Mouse (Mus musculus): ENCODE results near the gene Stim1. TPM values are rescaled to one million over a fixed set of nuclear protein-coding genes. Genes with fewer than 3 reads are reported as not detected.
A peak's percentile ranks its signal among the peaks of the same experiment; 100 is the strongest.
"Not testable (repeated sequence)": the region's sequence is repeated elsewhere in the genome, so short reads cannot be mapped to it uniquely, and the experiment has no call there.

The Stim1 gene
- polyA plus RNA-seq, 1 experiment from 2014 or later = 11.0 TPM

GRCm38 (mm10) chr7:102407440-102407839 is 139.8 kb downstream of the Stim1 start:
- H3K36me3 ChIP-seq (ENCODE audit: control insufficient read depth, insufficient read depth, low read length) = no peaks in the 10 kb centered on the region
- H3K4me3 ChIP-seq (ENCODE audit: low read depth, low read length) = no peak overlapping the region
- H3K9ac ChIP-seq (ENCODE audit: low read length) = no peak overlapping the region
- DNase-seq (ENCODE audit: low spot score) (no peak), ATAC-seq (ENCODE audit: insufficient read depth, low FRiP score, low TSS enrichment) (no peak)
- H3K27me3 ChIP-seq (ENCODE audit: control insufficient read depth, insufficient read depth, low read length) = no peaks in the 10 kb centered on the region
- no peaks in the 10 kb centered on the region for H3K9me3 ChIP-seq (ENCODE audit: control insufficient read depth, low read length)
- H3K4me2 ChIP-seq (ENCODE audit: low read depth) = no peak overlapping the region
- H3K4me1 ChIP-seq (ENCODE audit: control insufficient read depth, insufficient read depth, low read length) = no peaks in the 10 kb centered on the region
- H3K27ac ChIP-seq (ENCODE audit: low read depth, low read length) = no peak overlapping the region

- ATAC-seq (ENCODE audit: insufficient read depth, low FRiP score, low TSS enrichment); H3K36me3 ChIP-seq (ENCODE audit: control insufficient read depth, insufficient read depth, low read length); H3K4me2 ChIP-seq (ENCODE audit: low read depth); H3K9me3 ChIP-seq (ENCODE audit: control insufficient read depth, low read length); H3K9ac ChIP-seq (ENCODE audit: low read length); H3K27me3 ChIP-seq (ENCODE audit: control insufficient read depth, insufficient read depth, low read length); H3K4me1 ChIP-seq (ENCODE audit: control insufficient read depth, insufficient read depth, low read length); DNase-seq (ENCODE audit: low spot score); H3K4me3 ChIP-seq (ENCODE audit: low read depth, low read length); H3K27ac ChIP-seq (ENCODE audit: low read depth, low read length): not testable (repeated sequence)
- WGBS = 93% methylated on average over 9 of the region's 9 CpGs
Measured at GRCm38 (mm10) chr7:102415272-102415671, 147.7 kb downstream of the Stim1 start.

DNA sequence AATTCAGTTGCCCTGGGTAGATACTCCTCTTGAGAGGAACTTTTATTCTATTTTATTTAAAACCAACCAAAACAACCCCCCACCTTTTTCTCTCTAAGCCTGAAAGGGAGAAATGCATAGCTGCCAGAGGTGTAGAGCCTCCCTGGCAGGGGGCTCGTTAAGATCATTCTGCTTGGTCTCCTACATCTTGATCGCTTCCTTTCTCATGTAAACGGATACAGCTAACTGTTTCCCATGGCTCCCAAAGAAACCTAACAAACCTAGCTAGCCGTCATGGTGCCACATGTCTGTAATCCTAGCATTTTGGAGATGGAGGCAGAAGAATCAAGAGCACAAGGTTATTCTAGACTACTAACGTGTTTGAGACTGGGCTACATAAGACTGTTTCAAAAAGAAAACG is 148.2 kb downstream of the Stim1 start:
- Histone ChIP-seq H3K9me3 (ENCODE audit: control insufficient read depth, low read length) (no peaks in the 10 kb centered on the region), H3K36me3 (ENCODE audit: control insufficient read depth, insufficient read depth, low read length) (no peaks in the 10 kb centered on the region), H3K4me1 (ENCODE audit: control insufficient read depth, insufficient read depth, low read length) (no peaks in the 10 kb centered on the region), H3K27ac (ENCODE audit: low read depth, low read length) (no peak overlapping the region), H3K4me3 (ENCODE audit: low read depth, low read length) (no peak overlapping the region), H3K4me2 (ENCODE audit: low read depth) (no peak overlapping the region), H3K27me3 (ENCODE audit: control insufficient read depth, insufficient read depth, low read length) (no peaks in the 10 kb centered on the region), H3K9ac (ENCODE audit: low read length) (no peak overlapping the region)
- 55% methylated on average over 6 of the region's 6 CpGs for WGBS
- DNase-seq (ENCODE audit: low spot score) (no peak), ATAC-seq (ENCODE audit: insufficient read depth, low FRiP score, low TSS enrichment) (no peak)

DNA sequence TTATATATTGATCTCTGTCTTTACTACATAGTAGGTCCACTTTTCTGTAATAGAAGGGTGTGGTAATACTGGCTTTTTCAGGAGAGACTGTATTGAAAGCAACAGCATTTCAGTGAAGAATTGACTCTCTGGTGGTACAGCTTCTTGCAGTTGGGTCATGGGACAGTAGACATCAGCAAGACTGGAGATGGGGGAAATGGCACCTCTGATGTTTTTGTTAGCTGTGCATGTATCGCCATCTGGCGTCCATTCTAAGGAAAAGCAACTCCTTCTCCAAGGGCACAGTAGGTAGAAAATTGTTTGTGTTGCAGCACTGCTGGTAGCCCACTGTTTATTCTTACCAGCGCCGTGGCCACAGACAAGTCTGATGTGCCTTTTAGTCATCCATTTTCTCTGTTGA is 149.8 kb downstream of the Stim1 start:
- WGBS = 8% methylated on average over 4 of the region's 4 CpGs
- Histone ChIP-seq H3K9me3 (ENCODE audit: control insufficient read depth, low read length) (no peaks in the 10 kb centered on the region), H3K27ac (ENCODE audit: low read depth, low read length) (no peak overlapping the region), H3K4me1 (ENCODE audit: control insufficient read depth, insufficient read depth, low read length) (no peaks in the 10 kb centered on the region), H3K36me3 (ENCODE audit: control insufficient read depth, insufficient read depth, low read length) (no peaks in the 10 kb centered on the region), H3K4me3 (ENCODE audit: low read depth, low read length) (no peak overlapping the region), H3K9ac (ENCODE audit: low read length) (no peak overlapping the region), H3K4me2 (ENCODE audit: low read depth) (no peak overlapping the region), H3K27me3 (ENCODE audit: control insufficient read depth, insufficient read depth, low read length) (no peaks in the 10 kb centered on the region)
- peak; percentile 69 for DNase-seq (ENCODE audit: low spot score)
- ATAC-seq (ENCODE audit: insufficient read depth, low FRiP score, low TSS enrichment) = 0 out of 2 replicates have a peak, but pooled peaks have one; percentile 35

DNA sequence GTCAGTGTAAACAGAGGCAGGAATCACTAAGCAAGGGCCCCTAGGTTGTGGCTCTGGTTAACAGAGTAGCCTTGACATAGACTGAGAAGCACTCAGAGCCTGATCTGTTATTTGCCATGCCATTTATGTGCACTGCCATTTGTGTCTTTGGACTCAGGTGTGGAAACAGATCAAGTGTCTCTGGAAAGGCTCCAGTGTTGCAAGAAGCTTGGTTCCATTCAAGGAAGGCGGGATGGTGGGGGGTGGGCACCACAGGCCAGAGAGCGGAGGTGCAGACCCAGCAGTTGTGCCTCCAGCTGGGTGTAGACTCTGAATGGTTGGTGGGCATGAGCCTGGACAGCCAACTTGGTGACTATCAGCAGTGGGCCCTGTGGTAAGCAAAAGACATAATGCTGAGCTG is 154.4 kb downstream of the Stim1 start:
- Histone ChIP-seq H3K4me3 (ENCODE audit: low read depth, low read length) (no peak overlapping the region), H3K9ac (ENCODE audit: low read length) (no peak overlapping the region), H3K27me3 (ENCODE audit: control insufficient read depth, insufficient read depth, low read length) (no peaks in the 10 kb centered on the region), H3K9me3 (ENCODE audit: control insufficient read depth, low read length) (no peaks in the 10 kb centered on the region), H3K4me1 (ENCODE audit: control insufficient read depth, insufficient read depth, low read length) (no peaks in the 10 kb centered on the region), H3K36me3 (ENCODE audit: control insufficient read depth, insufficient read depth, low read length) (no peaks in the 10 kb centered on the region), H3K27ac (ENCODE audit: low read depth, low read length) (no peak overlapping the region), H3K4me2 (ENCODE audit: low read depth) (no peak overlapping the region)
- no peak for DNase-seq (ENCODE audit: low spot score)
- no peak for ATAC-seq (ENCODE audit: insufficient read depth, low FRiP score, low TSS enrichment)
- WGBS = 98% methylated on average over 2 of the region's 2 CpGs

GRCm38 (mm10) chr7:102425933-102426685 is 158.5 kb downstream of the Stim1 start:
- H3K27ac ChIP-seq (ENCODE audit: low read depth, low read length) = no peak overlapping the region
- DNase-seq (ENCODE audit: low spot score) (no peak), ATAC-seq (ENCODE audit: insufficient read depth, low FRiP score, low TSS enrichment) (no peak)
- H3K36me3 ChIP-seq (ENCODE audit: control insufficient read depth, insufficient read depth, low read length) = no peaks in the 10 kb centered on the region
- H3K4me2 ChIP-seq (ENCODE audit: low read depth) = no peak overlapping the region
- no peaks in the 10 kb centered on the region for H3K9me3 ChIP-seq (ENCODE audit: control insufficient read depth, low read length)
- no peaks in the 10 kb centered on the region for H3K27me3 ChIP-seq (ENCODE audit: control insufficient read depth, insufficient read depth, low read length)
- no peak overlapping the region for H3K9ac ChIP-seq (ENCODE audit: low read length)
- no peaks in the 10 kb centered on the region for H3K4me1 ChIP-seq (ENCODE audit: control insufficient read depth, insufficient read depth, low read length)
- no peak overlapping the region for H3K4me3 ChIP-seq (ENCODE audit: low read depth, low read length)
- WGBS = 55% methylated on average over 6 of the region's 6 CpGs

DNA sequence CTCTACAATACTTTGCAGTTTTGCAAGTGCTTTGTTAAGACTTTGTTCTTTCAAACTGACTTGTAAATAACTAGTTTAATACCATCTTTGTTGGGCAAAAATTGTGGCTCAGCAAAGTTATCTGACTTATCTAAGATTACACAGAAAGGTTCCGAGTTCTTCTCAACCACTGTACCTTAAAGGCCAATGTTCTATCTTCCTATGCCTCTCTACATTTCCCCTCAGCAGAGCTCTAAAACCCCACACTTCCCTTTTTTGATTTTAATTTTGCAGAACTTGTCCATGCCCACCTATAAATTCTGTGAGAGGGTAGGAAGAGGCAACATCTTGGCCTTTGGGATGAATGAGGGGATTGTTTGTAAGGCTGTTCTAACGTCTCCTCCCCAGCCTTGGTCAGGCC is 166.7 kb downstream of the Stim1 start:
- H3K9ac ChIP-seq (ENCODE audit: low read length) = no peak overlapping the region
- H3K27ac ChIP-seq (ENCODE audit: low read depth, low read length) = no peak overlapping the region
- H3K9me3 ChIP-seq (ENCODE audit: control insufficient read depth, low read length) = no peaks in the 10 kb centered on the region
- H3K4me3 ChIP-seq (ENCODE audit: low read depth, low read length) = no peak overlapping the region
- no peaks in the 10 kb centered on the region for H3K4me1 ChIP-seq (ENCODE audit: control insufficient read depth, insufficient read depth, low read length)
- DNase-seq (ENCODE audit: low spot score) (no peak), ATAC-seq (ENCODE audit: insufficient read depth, low FRiP score, low TSS enrichment) (no peak)
- H3K36me3 ChIP-seq (ENCODE audit: control insufficient read depth, insufficient read depth, low read length) = no peaks in the 10 kb centered on the region
- no peak overlapping the region for H3K4me2 ChIP-seq (ENCODE audit: low read depth)
- H3K27me3 ChIP-seq (ENCODE audit: control insufficient read depth, insufficient read depth, low read length) = no peaks in the 10 kb centered on the region
- WGBS = 81% methylated on average over 2 of the region's 2 CpGs

DNA sequence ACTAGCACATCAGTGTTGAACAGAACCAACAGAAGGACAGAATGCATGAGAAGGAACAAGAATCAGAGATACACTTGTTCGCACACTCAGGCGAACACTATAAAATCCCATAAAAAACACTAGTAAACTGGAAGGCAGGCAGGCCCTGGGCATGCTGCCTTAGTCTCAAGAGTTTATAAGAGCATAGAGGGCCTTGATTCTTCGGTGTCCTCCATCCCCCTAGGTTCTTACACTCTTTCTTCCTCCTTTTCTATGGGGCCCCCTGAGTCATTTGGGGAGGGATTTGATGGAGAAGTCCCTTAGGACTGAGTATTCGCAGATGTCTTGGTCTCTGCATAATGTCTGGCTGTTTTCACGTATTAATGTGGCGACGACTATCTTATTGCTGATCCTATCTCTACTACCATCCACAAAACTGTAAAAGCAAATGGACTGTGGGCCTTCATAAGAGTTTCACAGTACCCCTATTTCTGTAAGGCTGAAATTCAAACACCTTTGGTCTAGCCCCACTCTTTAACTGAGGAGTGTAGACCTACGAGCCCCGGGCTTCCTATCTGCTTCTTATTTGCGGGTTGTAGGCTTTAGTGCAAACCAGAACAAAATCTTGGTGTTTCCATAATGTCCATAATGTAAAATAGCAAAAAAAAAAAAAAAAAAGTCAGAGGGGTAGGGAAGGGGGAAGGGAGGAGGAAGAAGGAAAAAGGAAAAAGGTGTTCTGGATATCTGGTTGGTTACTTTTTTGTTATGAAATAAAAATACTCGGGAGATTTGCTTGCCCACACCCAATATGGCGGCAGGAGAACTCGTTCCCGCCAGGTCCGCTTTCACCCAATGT is 173.4 kb downstream of the Stim1 start:
- peak; percentile 5; the same call in 1 of the 2 replicates for ATAC-seq (ENCODE audit: insufficient read depth, low FRiP score, low TSS enrichment)
- Histone ChIP-seq H3K4me3 (ENCODE audit: low read depth, low read length) (peak overlapping the region; percentile 66), H3K4me1 (ENCODE audit: control insufficient read depth, insufficient read depth, low read length) (peaks cover 6% of the 10 kb centered on the region), H3K36me3 (ENCODE audit: control insufficient read depth, insufficient read depth, low read length) (peaks cover 4% of the 10 kb centered on the region; the same call in 1 of the 2 replicates), H3K9me3 (ENCODE audit: control insufficient read depth, low read length) (no peaks in the 10 kb centered on the region), H3K4me2 (ENCODE audit: low read depth) (no peak overlapping the region), H3K27ac (ENCODE audit: low read depth, low read length) (no peak overlapping the region), H3K27me3 (ENCODE audit: control insufficient read depth, insufficient read depth, low read length) (no peaks in the 10 kb centered on the region), H3K9ac (ENCODE audit: low read length) (no peak overlapping the region)
- 56% methylated on average over 15 of the region's 15 CpGs for WGBS
- no peak for DNase-seq (ENCODE audit: low spot score)
